Mouse (Mus musculus): ENCODE data around the gene Elp1. TPM values are rescaled to one million over a fixed set of nuclear protein-coding genes. Genes with fewer than 3 reads are reported as not detected.

Elp1 gene
- polyA plus RNA-seq, 1 experiment = 2.9 TPM

GRCm38 (mm10) chr4:56719456-56719855 is 82.7 kb downstream of the Elp1 start:
- Histone ChIP-seq H3K36me3 (replicated peaks; ENCODE audit: low read length) (no peaks in the 10 kb centered on the region), H3K4me3 (replicated peaks) (no peak overlapping the region), H3K27me3 (replicated peaks) (peaks cover 2% of the 10 kb centered on the region), H3K9me3 (no peaks in the 10 kb centered on the region), H3K4me1 (no peaks in the 10 kb centered on the region)
- TF ChIP-seq FLI1 (IDR thresholded peaks at IDR 0.05; ENCODE audit: low read length) = no peak
- TF ChIP-seq GATA1 (IDR thresholded peaks at IDR 0.05; ENCODE audit: borderline replicate concordance, low read length) = no peak

- no peak for TF ChIP-seq GATA1 (IDR thresholded peaks at IDR 0.05; ENCODE audit: borderline replicate concordance, low read length)
- no peak for TF ChIP-seq FLI1 (IDR thresholded peaks at IDR 0.05; ENCODE audit: low read length)
- H3K9me3 ChIP-seq = no peaks in the 10 kb centered on the region
- H3K4me1 ChIP-seq = no peaks in the 10 kb centered on the region
- H3K4me3 ChIP-seq (replicated peaks) = no peak overlapping the region
- peaks cover 2% of the 10 kb centered on the region for H3K27me3 ChIP-seq (replicated peaks)
- no peaks in the 10 kb centered on the region for H3K36me3 ChIP-seq (replicated peaks; ENCODE audit: low read length)
These were observed 83.3 kb downstream of the Elp1 start for GRCm38 (mm10) chr4:56718573-56719442.

GRCm38 (mm10) chr4:56717932-56718331 is 84.2 kb downstream of the Elp1 start:
- no peaks in the 10 kb centered on the region for H3K36me3 ChIP-seq (replicated peaks; ENCODE audit: low read length)
- no peaks in the 10 kb centered on the region for H3K9me3 ChIP-seq
- peaks cover 2% of the 10 kb centered on the region for H3K27me3 ChIP-seq (replicated peaks)
- no peak overlapping the region for H3K4me3 ChIP-seq (replicated peaks)
- no peak for TF ChIP-seq FLI1 (IDR thresholded peaks at IDR 0.05; ENCODE audit: low read length)
- TF ChIP-seq GATA1 (IDR thresholded peaks at IDR 0.05; ENCODE audit: borderline replicate concordance, low read length) = no peak
- no peaks in the 10 kb centered on the region for H3K4me1 ChIP-seq

GRCm38 (mm10) chr4:56716801-56717200 is 85.3 kb downstream of the Elp1 start:
- Histone ChIP-seq H3K4me3 (replicated peaks) (no peak overlapping the region), H3K27me3 (replicated peaks) (peaks cover 2% of the 10 kb centered on the region), H3K4me1 (no peaks in the 10 kb centered on the region), H3K36me3 (replicated peaks; ENCODE audit: low read length) (no peaks in the 10 kb centered on the region), H3K9me3 (no peaks in the 10 kb centered on the region)
- no peak for TF ChIP-seq FLI1 (IDR thresholded peaks at IDR 0.05; ENCODE audit: low read length)
- no peak for TF ChIP-seq GATA1 (IDR thresholded peaks at IDR 0.05; ENCODE audit: borderline replicate concordance, low read length)

GRCm38 (mm10) chr4:56713155-56713554 is 89.0 kb downstream of the Elp1 start:
- Histone ChIP-seq H3K9me3 (no peaks in the 10 kb centered on the region), H3K36me3 (replicated peaks; ENCODE audit: low read length) (no peaks in the 10 kb centered on the region), H3K27me3 (replicated peaks) (no peaks in the 10 kb centered on the region), H3K4me3 (replicated peaks) (no peak overlapping the region), H3K4me1 (no peaks in the 10 kb centered on the region)
- TF ChIP-seq GATA1 (IDR thresholded peaks at IDR 0.05; ENCODE audit: borderline replicate concordance, low read length) = no peak
- no peak for TF ChIP-seq FLI1 (IDR thresholded peaks at IDR 0.05; ENCODE audit: low read length)

GRCm38 (mm10) chr4:56702234-56702633 is 99.9 kb downstream of the Elp1 start:
- Histone ChIP-seq H3K9me3 (no peaks in the 10 kb centered on the region), H3K4me1 (no peaks in the 10 kb centered on the region), H3K27me3 (replicated peaks) (peaks cover 2% of the 10 kb centered on the region), H3K36me3 (replicated peaks; ENCODE audit: low read length) (no peaks in the 10 kb centered on the region), H3K4me3 (replicated peaks) (peak overlapping the region; percentile 76)
- TF ChIP-seq FLI1 (IDR thresholded peaks at IDR 0.05; ENCODE audit: low read length) (no peak), GATA1 (IDR thresholded peaks at IDR 0.05; ENCODE audit: borderline replicate concordance, low read length) (no peak)

Other genes starting within 250 kb of the Elp1 start
- gene Gm26657, start 62.3 kb downstream of the Elp1 start, polyA plus RNA-seq (2012; ENCODE audit: insufficient read depth, low replicate concordance) = not detected in 2 replicates
- gene Actl7b, start 60.9 kb downstream of the Elp1 start, polyA plus RNA-seq (2012; ENCODE audit: insufficient read depth, low replicate concordance) = 0.06 TPM in 1 of 2 replicates, not detected in the other
- gene Actl7a, start 58.9 kb downstream of the Elp1 start, polyA plus RNA-seq (2012; ENCODE audit: insufficient read depth, low replicate concordance) = not detected in 2 replicates
- gene Fam206a, start within 50 bp of the Elp1 start, polyA plus RNA-seq (2012; ENCODE audit: insufficient read depth, low replicate concordance) = 1.9 and 4.8 TPM in 2 replicates
- 9.0 and 19.4 TPM in 2 replicates for gene Ctnnal1, start 62.9 kb upstream of the Elp1 start, polyA plus RNA-seq (2012; ENCODE audit: insufficient read depth, low replicate concordance)
- 0.13 and 0.45 TPM in 2 replicates for gene Tmem245, start 145.1 kb upstream of the Elp1 start, polyA plus RNA-seq (2012; ENCODE audit: insufficient read depth, low replicate concordance)
- 0.04 TPM in 1 of 2 replicates, not detected in the other for gene Frrs1l, start 188.1 kb upstream of the Elp1 start, polyA plus RNA-seq (2012; ENCODE audit: insufficient read depth, low replicate concordance)